3 mouse cellular contexts compared by ENCODE assay signal in the genomic region with DNA sequence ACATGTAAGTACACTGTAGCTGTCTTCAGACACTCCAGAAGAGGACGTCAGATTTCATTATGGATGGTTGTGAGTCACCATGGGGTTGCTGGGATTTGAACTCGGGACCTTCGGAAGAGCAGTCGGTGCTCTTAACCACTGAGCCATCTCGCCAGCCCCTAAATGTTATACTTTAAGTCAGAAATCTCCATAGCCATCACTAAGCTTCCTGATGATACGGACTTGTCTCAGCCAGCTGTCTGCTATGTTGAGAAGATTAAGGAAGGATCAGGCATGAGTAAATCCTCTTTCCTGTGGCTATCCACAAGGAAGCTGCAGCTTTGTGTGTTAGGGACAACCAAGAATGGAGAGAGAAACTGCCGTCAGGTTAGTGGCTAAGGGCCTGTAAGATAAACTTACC.
DNase-seq lines count a peak whose midpoint lies in the region.

No protein-coding gene starts in this region.

- peak; percentile 26 for DNase-seq in retina, embryonic 14.5 days (ENCODE audit: low spot score)
- peak; percentile 76 for DNase-seq in retina, postnatal 1 day
- DNase-seq in retina, postnatal 7 days (ENCODE audit: low read depth, low spot score), result peak; percentile 76

Comparison
In these comparisons a context has a peak if more than half of its experiments do, and no peak if none do; other contexts are left out.
1. DNase-seq: peak in every context shown above with its lines; median percentile 76 in retina, postnatal 1 day; 76 in retina, postnatal 7 days; 26 in retina, embryonic 14.5 days.